Mouse (Mus musculus) G1E (cell line): ENCODE data around the gene Pan2. TPM values are rescaled to one million over a fixed set of nuclear protein-coding genes. Genes with fewer than 3 reads are reported as not detected.
A peak's percentile ranks its signal among the peaks of the same experiment; 100 is the strongest.

ENCODE experiments used
- ATAC-seq: 2 replicates; pipeline ENCODE4 v1.8.0; 2016; ENCODE audit warnings: mild to moderate bottlenecking; ENCODE audit not compliant: insufficient number of reproducible peaks, poor library complexity, low FRiP score, severe bottlenecking; ENCODE audit errors: extremely low read depth
- DNase-seq: peaks from one replicate; pipeline ENCODE4 v3.0.0; 2012; ENCODE audit warnings: low spot score
- H3K27me3 ChIP-seq: 2 replicates; pipeline ENCODE4 v1.6.1; 2012; ENCODE audit warnings: mild to moderate bottlenecking, low read length, inconsistent platforms; ENCODE audit not compliant: insufficient read depth
- H3K36me3 ChIP-seq: replicated peaks from 2 replicates; pipeline ENCODE3; 2012; ENCODE audit warnings: mild to moderate bottlenecking, inconsistent platforms
- H3K4me1 ChIP-seq: 2 replicates; pipeline ENCODE4 v1.6.1; 2012; ENCODE audit warnings: low read depth, low read length, inconsistent platforms, mixed read lengths; ENCODE audit not compliant: insufficient read depth
- H3K4me3 ChIP-seq: 2 replicates; pipeline ENCODE4 v1.5.1; 2012; ENCODE audit warnings: low read depth, mild to moderate bottlenecking, inconsistent platforms, low read length, moderate library complexity, mixed read lengths
- H3K9me3 ChIP-seq: replicated peaks from 2 replicates; pipeline ENCODE4 v1.6.1; 2012; ENCODE audit warnings: inconsistent platforms
- CTCF ChIP-seq: IDR thresholded peaks from 2 replicates; pipeline ENCODE4 v1.5.1; 2012; ENCODE audit warnings: low read depth, low read length, inconsistent platforms, mixed read lengths
- GATA1 ChIP-seq: IDR thresholded peaks from 2 replicates; pipeline ENCODE4 v1.6.1; 2012; ENCODE audit warnings: borderline replicate concordance, low read length, inconsistent platforms, mixed read lengths
- GATA2 ChIP-seq: IDR thresholded peaks from 2 replicates; pipeline ENCODE4 v1.6.1; 2012; ENCODE audit warnings: low read depth, low read length, inconsistent platforms, borderline replicate concordance
- POLR2AphosphoS5 ChIP-seq: IDR thresholded peaks from 2 replicates; pipeline ENCODE4 v1.6.1; 2012; ENCODE audit warnings: low read depth, low read length, inconsistent platforms; ENCODE audit not compliant: insufficient replicate concordance
- TAL1 ChIP-seq: conservative IDR thresholded peaks from 2 replicates; pipeline ENCODE4 v1.6.1; 2012; ENCODE audit warnings: low read depth, low read length, inconsistent platforms, mixed read lengths
- polyA plus RNA-seq: library from polyadenylated mRNA; stranded (reverse); fragments of >175 nt; gene quantifications from 2 replicates; pipeline ENCODE4 v1.2.3, GENCODE M21; 2012
- total RNA-seq, 2 experiments: library from RNA; stranded (forward) in 1 of 2; stranded (reverse) in 1 of 2; fragments of 200-1000 nt in 1 of 2; fragments of >200 nt in 1 of 2; fragmentation: Nextera tagmentation in 1 of 2; gene quantifications; 2 replicates each; pipeline ENCODE4 v1.2.3; 2014 to 2017

Pan2 gene
- total and polyA plus RNA-seq, 3 experiments: 3.6 to 30.2 (median 13.8) TPM

DNA sequence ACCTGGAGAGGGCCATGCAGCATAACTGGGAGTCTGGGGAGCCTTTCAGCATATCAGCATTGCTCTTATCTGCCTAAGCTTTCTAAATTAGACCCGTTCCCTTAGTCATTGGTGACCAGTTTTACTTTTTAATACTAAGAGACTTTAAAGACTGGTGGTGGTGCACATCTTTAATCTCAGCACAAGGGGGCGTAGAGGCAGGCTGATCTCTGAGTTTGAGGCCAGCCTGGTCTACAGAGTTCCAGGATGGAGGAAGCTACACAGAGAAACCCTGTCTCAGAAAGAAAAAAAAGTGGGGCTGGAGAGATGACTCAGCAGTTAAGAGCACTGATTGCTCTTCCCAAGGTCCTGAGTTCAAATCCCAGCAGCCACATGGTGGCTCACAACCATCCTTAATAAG lies 37.1 kb downstream of the Pan2 start:
- no peak overlapping the region for H3K4me3 ChIP-seq
- no peaks in the 10 kb centered on the region for H3K27me3 ChIP-seq
- H3K9me3 ChIP-seq: no peaks in the 10 kb centered on the region
- ATAC-seq: no peak
- peaks cover 82% of the 10 kb centered on the region for H3K4me1 ChIP-seq
- no peak for DNase-seq
- TF ChIP-seq TAL1: no peak
- TF ChIP-seq GATA2: no peak
- TF ChIP-seq POLR2AphosphoS5: no peak
- TF ChIP-seq CTCF: no peak
- TF ChIP-seq GATA1: no peak
- peaks cover 41% of the 10 kb centered on the region for H3K36me3 ChIP-seq

DNA sequence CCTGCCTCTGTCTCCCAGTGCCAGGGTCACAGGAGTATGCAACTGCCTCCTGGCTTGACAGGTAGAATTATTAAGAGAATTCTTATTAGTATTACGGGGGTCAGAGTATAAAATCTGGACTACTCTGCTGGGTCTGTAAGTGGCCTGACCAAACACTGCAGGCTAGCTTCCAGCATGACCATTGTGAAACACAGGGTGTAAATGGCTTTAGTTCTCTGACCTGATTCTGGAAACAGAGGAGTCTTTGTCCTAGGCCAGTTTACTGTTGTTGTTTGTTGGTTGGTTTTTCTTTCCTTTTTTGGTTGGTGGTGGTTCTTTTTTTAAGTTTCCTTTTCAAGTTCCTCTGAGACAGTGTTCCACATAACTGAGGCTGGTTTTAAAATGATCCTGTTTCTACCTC lies 40.3 kb downstream of the Pan2 start:
- Histone ChIP-seq H3K4me1 (peaks cover 75% of the 10 kb centered on the region), H3K27me3 (no peaks in the 10 kb centered on the region), H3K36me3 (peaks cover 61% of the 10 kb centered on the region), H3K9me3 (no peaks in the 10 kb centered on the region), H3K4me3 (no peak overlapping the region; the same call in 1 of the 2 replicates)
- TF ChIP-seq TAL1: no peak
- no peak for TF ChIP-seq GATA2
- no peak for TF ChIP-seq POLR2AphosphoS5
- TF ChIP-seq GATA1: no peak
- TF ChIP-seq CTCF: no peak
- ATAC-seq: no peak
- no peak for DNase-seq

DNA sequence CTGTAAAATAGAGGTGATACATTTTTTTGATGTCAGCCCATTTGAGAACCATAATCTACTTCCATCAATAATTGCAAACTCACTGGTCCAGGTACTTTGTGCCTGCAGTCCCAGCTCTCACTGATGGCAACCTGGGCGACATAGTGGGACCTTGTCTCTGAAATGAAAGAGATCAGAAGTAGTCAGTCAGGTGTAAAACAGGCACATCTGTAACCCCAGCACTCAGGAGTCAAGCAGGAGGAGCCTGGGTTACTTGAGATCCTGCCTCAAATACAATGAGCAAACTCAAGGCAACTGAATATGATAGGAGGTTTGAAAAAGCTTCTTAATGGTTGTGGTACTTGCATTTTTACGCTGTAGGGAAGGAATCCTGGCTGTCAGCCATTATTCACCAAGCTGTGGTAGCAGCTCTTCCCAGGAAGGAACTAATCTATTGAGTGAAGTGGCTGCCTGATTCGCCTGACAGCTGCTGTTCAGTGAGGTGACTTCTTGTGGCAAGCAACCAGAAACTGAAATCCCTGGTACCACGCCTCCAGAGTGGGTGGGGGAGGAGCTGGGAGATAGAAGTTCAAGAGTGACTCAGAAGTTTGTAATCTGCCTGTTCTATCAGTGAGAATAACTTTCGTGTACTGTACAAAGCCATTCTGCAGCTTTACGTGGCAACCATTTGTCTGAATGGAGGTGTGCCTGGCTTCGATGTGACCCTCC lies 41.6 kb downstream of the Pan2 start:
- peak overlapping the region; percentile 53; the same call in 1 of the 2 replicates for H3K4me3 ChIP-seq
- peaks cover 62% of the 10 kb centered on the region for H3K4me1 ChIP-seq
- TF ChIP-seq GATA1 (no peak), GATA2 (no peak), TAL1 (no peak), CTCF (no peak), POLR2AphosphoS5 (no peak)
- H3K27me3 ChIP-seq: no peaks in the 10 kb centered on the region
- DNase-seq (peak; percentile 63), ATAC-seq (peak; percentile 96)
- peaks cover 62% of the 10 kb centered on the region for H3K36me3 ChIP-seq
- H3K9me3 ChIP-seq: no peaks in the 10 kb centered on the region

DNA sequence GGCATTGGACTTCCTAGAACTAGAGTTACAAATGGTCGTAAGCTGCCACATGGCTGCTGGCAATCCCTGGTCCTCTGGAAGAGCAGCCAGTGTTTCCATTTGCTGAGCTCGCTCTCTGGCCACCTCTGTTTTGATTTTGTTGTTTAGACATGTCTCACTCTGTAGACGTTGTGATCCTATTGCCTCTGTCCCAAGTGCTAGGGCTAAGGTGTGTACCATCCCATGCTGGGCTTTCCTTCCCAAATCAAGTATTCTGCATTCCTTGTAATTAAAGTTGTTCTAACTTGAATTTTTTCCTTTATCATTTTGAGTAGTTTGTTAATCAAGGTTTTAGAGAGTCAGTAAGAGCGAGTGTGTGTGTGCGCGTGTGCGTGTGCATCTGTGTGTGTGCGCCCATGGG lies 44.4 kb downstream of the Pan2 start:
- no peak overlapping the region for H3K4me3 ChIP-seq
- no peak for ATAC-seq
- no peaks in the 10 kb centered on the region for H3K27me3 ChIP-seq
- no peak for DNase-seq
- TF ChIP-seq POLR2AphosphoS5 (no peak), TAL1 (no peak)
- peaks cover 39% of the 10 kb centered on the region for H3K4me1 ChIP-seq
- no peaks in the 10 kb centered on the region for H3K9me3 ChIP-seq
- H3K36me3 ChIP-seq: peaks cover 69% of the 10 kb centered on the region

DNA sequence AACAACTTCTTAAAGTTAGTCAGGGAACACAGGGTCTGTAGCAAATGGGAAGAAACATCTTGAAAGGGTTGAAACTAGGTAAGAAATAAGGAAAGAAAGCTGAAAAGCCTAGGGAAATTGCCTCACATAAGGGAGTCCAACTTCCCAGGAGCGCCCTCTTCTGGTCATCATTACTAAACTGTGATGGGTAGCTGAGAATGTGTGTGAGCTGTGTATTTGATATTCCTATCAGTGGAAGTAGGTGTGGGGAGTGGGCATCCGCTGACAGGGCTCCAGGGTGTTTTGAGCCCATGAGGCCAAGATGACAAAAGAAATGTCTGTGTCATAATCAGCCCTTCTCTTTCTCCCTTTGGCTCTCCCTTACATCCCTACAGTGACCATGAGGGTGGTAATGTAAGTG lies 55.7 kb downstream of the Pan2 start:
- H3K4me3 ChIP-seq: no peak overlapping the region
- no peak for DNase-seq
- H3K9me3 ChIP-seq: no peaks in the 10 kb centered on the region
- peak; percentile 40 for TF ChIP-seq CTCF
- no peak for TF ChIP-seq GATA1
- no peaks in the 10 kb centered on the region for H3K27me3 ChIP-seq
- H3K4me1 ChIP-seq: 0 out of 2 replicates have a peak, but pooled peaks cover 3% of the 10 kb centered on the region
- peaks cover 90% of the 10 kb centered on the region for H3K36me3 ChIP-seq
- no peak for ATAC-seq

DNA sequence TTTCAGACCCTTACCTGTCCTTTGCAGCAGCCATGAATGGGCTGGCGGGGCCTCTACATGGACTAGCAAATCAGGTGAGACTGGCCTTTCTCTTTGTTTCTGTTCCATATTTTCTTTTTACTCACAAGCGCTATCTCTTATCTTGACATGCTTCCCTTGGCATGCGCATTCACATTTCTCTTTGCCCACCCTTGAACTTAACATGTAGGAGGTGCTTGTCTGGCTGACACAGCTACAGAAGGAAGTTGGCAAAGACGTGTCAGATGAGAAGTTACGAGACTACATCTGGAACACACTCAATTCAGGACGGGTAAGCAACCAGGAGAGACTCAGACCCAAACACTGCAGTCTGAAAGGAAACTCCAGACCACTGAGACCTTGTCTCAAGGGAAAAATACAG lies 56.1 kb downstream of the Pan2 start:
- peaks cover 88% of the 10 kb centered on the region for H3K36me3 ChIP-seq
- H3K9me3 ChIP-seq: no peaks in the 10 kb centered on the region
- H3K27me3 ChIP-seq: no peaks in the 10 kb centered on the region
- no peak for DNase-seq
- no peak overlapping the region for H3K4me3 ChIP-seq
- 0 out of 2 replicates have a peak, but pooled peaks cover 3% of the 10 kb centered on the region for H3K4me1 ChIP-seq
- no peak for ATAC-seq
- TF ChIP-seq TAL1 (no peak), CTCF (no peak), GATA2 (no peak), POLR2AphosphoS5 (no peak), GATA1 (no peak)
